ENCODE assay signal across 33 mouse cellular contexts in genomic region chr12:21289651-21290050, GRCm38 (mm10). TPM values are rescaled to one million over a fixed set of nuclear protein-coding genes. Genes with fewer than 3 reads are reported as not detected.
DNase-seq lines count a peak whose midpoint lies in the region; ATAC-seq lines count a peak whose summit lies in the region.
"Had no signal": no experiment of that assay in that cellular context is flagged by ENCODE, and none has a peak within 500 bp of the region (broad histone marks: within the 10 kb centered on the region; RNA-seq: fewer than 3 reads in every experiment).

No protein-coding gene starts in this region.

- no peak overlapping the region for H3K9ac ChIP-seq in midbrain, embryonic 11.5 days (ENCODE audit: low read length)
- no peak overlapping the region for H3K9ac ChIP-seq in midbrain, embryonic 13.5 days (replicated peaks)
- H3K9ac ChIP-seq in lung, embryonic 16.5 days (ENCODE audit: low read length) = no peak overlapping the region
- H3K9ac ChIP-seq: hindbrain, embryonic 14.5 days; kidney, embryonic 15.5 days; liver, embryonic 12.5 days; liver, postnatal 0 days; neural tube, embryonic 12.5 days had no signal

- H3K4me3 ChIP-seq in midbrain, embryonic 11.5 days (ENCODE audit: low read depth, low read length) = no peak overlapping the region
- H3K4me3 ChIP-seq in midbrain, embryonic 13.5 days (replicated peaks) = no peak overlapping the region
- H3K4me3 ChIP-seq in lung, embryonic 16.5 days (ENCODE audit: low read length) = no peak overlapping the region
- H3K4me3 ChIP-seq in embryonic facial prominence, embryonic 10.5 days = no peak overlapping the region
- H3K4me3 ChIP-seq: gastrocnemius, adult 2 months; kidney, embryonic 15.5 days; layer of hippocampus, adult 2 months; liver, embryonic 12.5 days; megakaryocyte, embryonic 14.5 days; myocyte; neural tube, embryonic 12.5 days had no signal

- no peak for ATAC-seq in midbrain, embryonic 11.5 days (ENCODE audit: low FRiP score)
- no peak for ATAC-seq in midbrain, embryonic 13.5 days
- ATAC-seq in lung, embryonic 16.5 days (ENCODE audit: low read depth) = peak; percentile 27; the same call in 1 of the 2 replicates
- ATAC-seq: activated CD4-positive, CD25-positive, alpha-beta regulatory T cell, adult 4 months; forebrain, embryonic 14.5 days; inflammation-experienced regulatory T-cells, adult 6 months; liver, embryonic 12.5 days; liver, postnatal 0 days; midbrain, embryonic 16.5 days had no signal

- H3K27ac ChIP-seq in midbrain, embryonic 11.5 days (ENCODE audit: low read depth, low read length) = no peak overlapping the region
- H3K27ac ChIP-seq in midbrain, embryonic 13.5 days = no peak overlapping the region
- peak overlapping the region; percentile 78 for H3K27ac ChIP-seq in lung, embryonic 16.5 days (ENCODE audit: low read length)
- no peak overlapping the region for H3K27ac ChIP-seq in embryonic facial prominence, embryonic 10.5 days (replicated peaks)
- H3K27ac ChIP-seq: gastrocnemius, adult 2 months; hindbrain, embryonic 14.5 days; kidney, embryonic 15.5 days; layer of hippocampus, adult 2 months; liver, embryonic 12.5 days; neural tube, embryonic 12.5 days had no signal

- peak; percentile 59 for DNase-seq in midbrain, embryonic 11.5 days (ENCODE audit: low spot score, missing footprints)
- peak; percentile 51 for DNase-seq in brain, adult 2 months (ENCODE audit: low read depth, low spot score)
- DNase-seq in lung, postnatal 36 days = peak; percentile 73
- DNase-seq in embryonic facial prominence, embryonic 10.5 days (ENCODE audit: low spot score) = no peak
- DNase-seq in kidney, postnatal 10 days = no peak
- no peak for DNase-seq in embryo, embryonic 9.5 days (ENCODE audit: extremely low spot score)
- DNase-seq: adrenal gland, adult 2 months; adrenal gland, postnatal 36 days; cerebellum, adult 2 months; cerebellum, postnatal 14 days; gastrocnemius, adult 2 months; gastrocnemius, postnatal 36 days; heart, adult 18-20 months; heart, postnatal 36 days; kidney, adult 11 months; kidney, postnatal 36 days; left cerebral cortex, postnatal 4 days; liver, postnatal 0 days; thymus, postnatal 25 days had no signal

- no peaks in the 10 kb centered on the region for H3K9me3 ChIP-seq in midbrain, embryonic 11.5 days (ENCODE audit: control insufficient read depth, low read length)
- H3K9me3 ChIP-seq in midbrain, embryonic 13.5 days = no peaks in the 10 kb centered on the region
- H3K9me3 ChIP-seq in lung, embryonic 16.5 days (ENCODE audit: control insufficient read depth, low read length) = no peaks in the 10 kb centered on the region
- no peaks in the 10 kb centered on the region for H3K9me3 ChIP-seq in embryonic facial prominence, embryonic 10.5 days
- H3K9me3 ChIP-seq: kidney, embryonic 15.5 days; liver, embryonic 12.5 days; megakaryocyte, embryonic 14.5 days; neural tube, embryonic 12.5 days had no signal

- WGBS in midbrain, embryonic 11.5 days = 82% methylated on average over 6 of the region's 6 CpGs
- WGBS in midbrain, embryonic 13.5 days = 91% methylated on average over 6 of the region's 6 CpGs
- WGBS in lung, embryonic 16.5 days = 53% methylated on average over 6 of the region's 6 CpGs
- WGBS in embryonic facial prominence, embryonic 10.5 days = 87% methylated on average over 6 of the region's 6 CpGs

- H3K4me1 ChIP-seq in midbrain, embryonic 11.5 days (ENCODE audit: control insufficient read depth, insufficient read depth, low read length) = peaks cover 7% of the 10 kb centered on the region
- peaks cover 28% of the 10 kb centered on the region for H3K4me1 ChIP-seq in midbrain, embryonic 13.5 days (replicated peaks)
- peaks cover 23% of the 10 kb centered on the region for H3K4me1 ChIP-seq in lung, embryonic 16.5 days (replicated peaks; ENCODE audit: control insufficient read depth, insufficient read depth, low read length)
- peaks cover 19% of the 10 kb centered on the region for H3K4me1 ChIP-seq in embryonic facial prominence, embryonic 10.5 days

- no peak overlapping the region for H3K4me2 ChIP-seq in midbrain, embryonic 11.5 days
- no peak overlapping the region for H3K4me2 ChIP-seq in midbrain, embryonic 13.5 days (replicated peaks)
- H3K4me2 ChIP-seq in lung, embryonic 16.5 days (ENCODE audit: low read depth, low read length) = peak overlapping the region; percentile 19
- H3K4me2 ChIP-seq: heart, embryonic 11.5 days; hindbrain, embryonic 14.5 days; kidney, embryonic 15.5 days; liver, embryonic 12.5 days; neural tube, embryonic 12.5 days had no signal

- H3K27me3 ChIP-seq in midbrain, embryonic 11.5 days (ENCODE audit: control insufficient read depth, insufficient read depth, low read length) = no peaks in the 10 kb centered on the region
- H3K27me3 ChIP-seq in midbrain, embryonic 13.5 days = no peaks in the 10 kb centered on the region
- no peaks in the 10 kb centered on the region for H3K27me3 ChIP-seq in lung, embryonic 16.5 days (ENCODE audit: control insufficient read depth, insufficient read depth, low read depth, low read length)
- no peaks in the 10 kb centered on the region for H3K27me3 ChIP-seq in embryonic facial prominence, embryonic 10.5 days (replicated peaks; ENCODE audit: low read depth, poor library complexity, severe bottlenecking)
- H3K27me3 ChIP-seq: kidney, embryonic 15.5 days; liver, embryonic 12.5 days; megakaryocyte, embryonic 14.5 days; neural tube, embryonic 12.5 days had no signal

- peaks cover 21% of the 10 kb centered on the region for H3K36me3 ChIP-seq in midbrain, embryonic 11.5 days (ENCODE audit: control insufficient read depth, insufficient read depth, low read length)
- peaks cover 50% of the 10 kb centered on the region for H3K36me3 ChIP-seq in midbrain, embryonic 13.5 days
- peaks cover 17% of the 10 kb centered on the region for H3K36me3 ChIP-seq in lung, embryonic 16.5 days (ENCODE audit: control insufficient read depth, insufficient read depth, low read length)
- peaks cover 63% of the 10 kb centered on the region for H3K36me3 ChIP-seq in embryonic facial prominence, embryonic 10.5 days (replicated peaks)

RNA-seq across cellular contexts. Expression of gene Itgb1bp1, which starts 3.6 kb away (rescaled TPM):
- 42.6 and 42.9 TPM in 2 replicates for polyA plus RNA-seq in midbrain, embryonic 11.5 days (2014; fragmentation: Nextera tagmentation; extraction: Ambion mirVana)
- 37.2 and 40.3 TPM in 2 replicates for polyA plus RNA-seq in midbrain, embryonic 13.5 days (2015; fragmentation: Nextera tagmentation; extraction: Ambion mirVana)
- 50.2 and 57.8 TPM in 2 replicates for polyA plus RNA-seq in lung, embryonic 16.5 days (2015; fragmentation: Nextera tagmentation; extraction: Ambion mirVana)
- 37.8 and 45.6 TPM in 2 replicates for polyA plus RNA-seq in embryonic facial prominence, embryonic 10.5 days (2016; fragmentation: Nextera tagmentation; extraction: Ambion mirVana)

RNA-seq across cellular contexts. Expression of gene Cpsf3, which starts 4.5 kb away (rescaled TPM):
- polyA plus RNA-seq in midbrain, embryonic 11.5 days (2014; fragmentation: Nextera tagmentation; extraction: Ambion mirVana) = 138 and 145 TPM in 2 replicates
- polyA plus RNA-seq in midbrain, embryonic 13.5 days (2015; fragmentation: Nextera tagmentation; extraction: Ambion mirVana) = 116 and 119 TPM in 2 replicates
- 112 and 115 TPM in 2 replicates for polyA plus RNA-seq in lung, embryonic 16.5 days (2015; fragmentation: Nextera tagmentation; extraction: Ambion mirVana)
- 130 and 142 TPM in 2 replicates for polyA plus RNA-seq in embryonic facial prominence, embryonic 10.5 days (2016; fragmentation: Nextera tagmentation; extraction: Ambion mirVana)

RNA-seq across cellular contexts. Expression of gene Iah1, which starts 26.5 kb away (rescaled TPM):
- polyA plus RNA-seq in midbrain, embryonic 11.5 days (2014; fragmentation: Nextera tagmentation; extraction: Ambion mirVana) = 49.5 and 50.8 TPM in 2 replicates
- 44.7 and 45.1 TPM in 2 replicates for polyA plus RNA-seq in midbrain, embryonic 13.5 days (2015; fragmentation: Nextera tagmentation; extraction: Ambion mirVana)
- polyA plus RNA-seq in lung, embryonic 16.5 days (2015; fragmentation: Nextera tagmentation; extraction: Ambion mirVana) = 70.1 and 77.2 TPM in 2 replicates
- polyA plus RNA-seq in embryonic facial prominence, embryonic 10.5 days (2016; fragmentation: Nextera tagmentation; extraction: Ambion mirVana) = 43.0 and 46.1 TPM in 2 replicates

Comparison
In these comparisons a context has a peak if more than half of its experiments do, and no peak if none do; other contexts are left out.
1. DNase-seq: peak in midbrain, embryonic 11.5 days (single experiment), brain, adult 2 months (single experiment) and lung, postnatal 36 days (single experiment); none in embryonic facial prominence, embryonic 10.5 days (single experiment), kidney, postnatal 10 days (single experiment) and embryo, embryonic 9.5 days (single experiment).